ENCODE assay signal across 8 mouse cellular contexts in the genomic region with DNA sequence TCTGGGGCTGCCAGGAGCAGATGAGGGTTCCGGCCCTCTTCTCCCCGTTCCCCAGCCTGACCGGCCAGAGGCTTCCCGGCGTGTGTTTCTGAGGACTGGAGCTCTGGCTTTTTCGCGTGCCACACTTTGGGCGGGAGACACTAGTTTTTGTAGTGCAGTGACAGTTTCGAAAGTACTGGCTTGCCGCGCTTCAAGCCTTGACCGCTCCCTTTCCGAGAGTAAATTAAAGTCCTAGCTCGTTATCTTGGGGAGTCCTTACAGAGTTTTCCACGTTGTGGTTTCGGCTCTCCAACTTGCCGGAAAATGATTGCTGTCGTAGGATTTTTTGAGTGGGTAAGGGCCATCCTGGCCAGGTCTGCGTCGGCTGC. TPM values are rescaled to one million over a fixed set of nuclear protein-coding genes. Genes with fewer than 3 reads are reported as not detected.
DNase-seq lines count a peak whose midpoint lies in the region; ATAC-seq and TF ChIP-seq lines count a peak whose summit lies in the region.

No protein-coding gene starts in this region.

- no peak for TF ChIP-seq POLR2A in olfactory bulb, adult 2 months (IDR thresholded peaks at IDR 0.05; ENCODE audit: insufficient read depth, low read depth, low read length)

- TF ChIP-seq CTCF in olfactory bulb, adult 2 months (IDR thresholded peaks at IDR 0.05; ENCODE audit: insufficient read depth, low read depth, low read length) = no peak

- H3K4me2 ChIP-seq in lung, embryonic 16.5 days (ENCODE audit: low read depth, low read length) = peak overlapping the region; percentile 91
- peak overlapping the region; percentile 75 for H3K4me2 ChIP-seq in embryonic facial prominence, embryonic 15.5 days (replicated peaks)
- peak overlapping the region; percentile 68 for H3K4me2 ChIP-seq in limb, embryonic 11.5 days (ENCODE audit: low read depth, severe bottlenecking)

- H3K27ac ChIP-seq in lung, embryonic 16.5 days (ENCODE audit: low read length) = peak overlapping the region; percentile 97
- H3K27ac ChIP-seq in embryonic facial prominence, embryonic 15.5 days (replicated peaks) = peak overlapping the region; percentile 100
- H3K27ac ChIP-seq in limb, embryonic 11.5 days (replicated peaks; ENCODE audit: low read depth, low read length) = peak overlapping the region; percentile 99
- H3K27ac ChIP-seq in olfactory bulb, adult 2 months (ENCODE audit: insufficient read depth, low read depth, low read length) = 0 out of 2 replicates have a peak overlapping the region, but pooled peaks have one; percentile 27

- H3K9me3 ChIP-seq in lung, embryonic 16.5 days (ENCODE audit: control insufficient read depth, low read length) = no peaks in the 10 kb centered on the region
- no peaks in the 10 kb centered on the region for H3K9me3 ChIP-seq in embryonic facial prominence, embryonic 15.5 days (replicated peaks)
- no peaks in the 10 kb centered on the region for H3K9me3 ChIP-seq in limb, embryonic 11.5 days (ENCODE audit: control insufficient read depth, low read length)

- no peaks in the 10 kb centered on the region for H3K27me3 ChIP-seq in lung, embryonic 16.5 days (ENCODE audit: control insufficient read depth, insufficient read depth, low read depth, low read length)
- no peaks in the 10 kb centered on the region for H3K27me3 ChIP-seq in embryonic facial prominence, embryonic 15.5 days
- H3K27me3 ChIP-seq in limb, embryonic 11.5 days (ENCODE audit: control insufficient read depth, insufficient read depth, low read length) = no peaks in the 10 kb centered on the region

- H3K4me3 ChIP-seq in lung, embryonic 16.5 days (ENCODE audit: low read length) = peak overlapping the region; percentile 74
- H3K4me3 ChIP-seq in embryonic facial prominence, embryonic 15.5 days (replicated peaks) = peak overlapping the region; percentile 99
- peak overlapping the region; percentile 85 for H3K4me3 ChIP-seq in limb, embryonic 11.5 days (ENCODE audit: low read depth, low read length)
- peak overlapping the region; percentile 99 for H3K4me3 ChIP-seq in olfactory bulb, adult 2 months (ENCODE audit: insufficient read depth, low read depth, low read length)

- no peak for DNase-seq in lung, postnatal 14 days
- no peak for DNase-seq in limb, embryonic 11.5 days (ENCODE audit: low spot score)
- no peak for DNase-seq in spleen, postnatal 14 days (ENCODE audit: low spot score in 2 of 2)
- no peak for DNase-seq in adipocyte (ENCODE audit: low spot score)
- no peak for DNase-seq in ovary, postnatal 36 days (ENCODE audit: low spot score)

- H3K4me1 ChIP-seq in lung, embryonic 16.5 days (replicated peaks; ENCODE audit: control insufficient read depth, insufficient read depth, low read length) = peaks cover 32% of the 10 kb centered on the region
- peaks cover 37% of the 10 kb centered on the region for H3K4me1 ChIP-seq in embryonic facial prominence, embryonic 15.5 days
- H3K4me1 ChIP-seq in limb, embryonic 11.5 days (ENCODE audit: control insufficient read depth, insufficient read depth, low read length) = peaks cover 10% of the 10 kb centered on the region
- no peaks in the 10 kb centered on the region for H3K4me1 ChIP-seq in olfactory bulb, adult 2 months (ENCODE audit: control insufficient read depth, insufficient read depth, low read length)

- ATAC-seq in lung, embryonic 16.5 days (ENCODE audit: low read depth) = no peak; the same call in 1 of the 2 replicates
- no peak for ATAC-seq in embryonic facial prominence, embryonic 15.5 days (ENCODE audit: insufficient number of reproducible peaks, low FRiP score, low TSS enrichment, low read depth)
- ATAC-seq in limb, embryonic 11.5 days (ENCODE audit: insufficient number of reproducible peaks, low FRiP score, low TSS enrichment, low read depth) = no peak

- H3K36me3 ChIP-seq in lung, embryonic 16.5 days (ENCODE audit: control insufficient read depth, insufficient read depth, low read length) = no peaks in the 10 kb centered on the region
- H3K36me3 ChIP-seq in embryonic facial prominence, embryonic 15.5 days = no peaks in the 10 kb centered on the region
- H3K36me3 ChIP-seq in limb, embryonic 11.5 days (ENCODE audit: control insufficient read depth, insufficient read depth, low read length) = no peaks in the 10 kb centered on the region

- under 1% methylated on average over 20 of the region's 20 CpGs for WGBS in lung, embryonic 16.5 days
- under 1% methylated on average over 20 of the region's 20 CpGs for WGBS in embryonic facial prominence, embryonic 15.5 days
- under 1% methylated on average over 20 of the region's 20 CpGs for WGBS in limb, embryonic 11.5 days
- under 1% methylated on average over 20 of the region's 20 CpGs for WGBS in olfactory bulb, adult 2 months

- peak overlapping the region; percentile 98 for H3K9ac ChIP-seq in lung, embryonic 16.5 days (ENCODE audit: low read length)
- H3K9ac ChIP-seq in embryonic facial prominence, embryonic 15.5 days = peak overlapping the region; percentile 100
- H3K9ac ChIP-seq in limb, embryonic 11.5 days (ENCODE audit: low read length) = peak overlapping the region; percentile 100

RNA-seq across cellular contexts. Expression of a gene that starts 0.7 kb away (rescaled TPM):
- polyA plus RNA-seq in lung, embryonic 16.5 days (2015; fragmentation: Nextera tagmentation; extraction: Ambion mirVana) = 96.8 and 108 TPM in 2 replicates
- 101 and 103 TPM in 2 replicates for polyA plus RNA-seq in embryonic facial prominence, embryonic 15.5 days (2015; fragmentation: Nextera tagmentation; extraction: Ambion mirVana)
- 140 and 150 TPM in 2 replicates for polyA plus RNA-seq in limb, embryonic 11.5 days (2014; fragmentation: Nextera tagmentation; extraction: Ambion mirVana)
- polyA plus RNA-seq in olfactory bulb, adult 2 months (2012; ENCODE audit: insufficient read depth, insufficient read length, low replicate concordance, missing spikeins) = not detected in 2 replicates

RNA-seq across cellular contexts. Expression of a gene that starts 30.9 kb away (rescaled TPM):
- polyA plus RNA-seq in lung, embryonic 16.5 days (2015; fragmentation: Nextera tagmentation; extraction: Ambion mirVana) = 38.6 and 44.0 TPM in 2 replicates
- polyA plus RNA-seq in embryonic facial prominence, embryonic 15.5 days (2015; fragmentation: Nextera tagmentation; extraction: Ambion mirVana) = 41.9 and 49.7 TPM in 2 replicates
- 43.3 and 45.3 TPM in 2 replicates for polyA plus RNA-seq in limb, embryonic 11.5 days (2014; fragmentation: Nextera tagmentation; extraction: Ambion mirVana)
- polyA plus RNA-seq in olfactory bulb, adult 2 months (2012; ENCODE audit: insufficient read depth, insufficient read length, low replicate concordance, missing spikeins) = not detected in 2 replicates

RNA-seq across cellular contexts. Expression of a gene that starts 36.1 kb away (rescaled TPM):
- 14.1 and 14.6 TPM in 2 replicates for polyA plus RNA-seq in lung, embryonic 16.5 days (2015; fragmentation: Nextera tagmentation; extraction: Ambion mirVana)
- 26.7 and 27.4 TPM in 2 replicates for polyA plus RNA-seq in embryonic facial prominence, embryonic 15.5 days (2015; fragmentation: Nextera tagmentation; extraction: Ambion mirVana)
- polyA plus RNA-seq in limb, embryonic 11.5 days (2014; fragmentation: Nextera tagmentation; extraction: Ambion mirVana) = 12.5 and 13.3 TPM in 2 replicates
- polyA plus RNA-seq in olfactory bulb, adult 2 months (2012; ENCODE audit: insufficient read depth, insufficient read length, low replicate concordance, missing spikeins) = not detected in 2 replicates

RNA-seq across cellular contexts. Expression of a gene that starts 47.4 kb away (rescaled TPM):
- 0.25 and 0.43 TPM in 2 replicates for polyA plus RNA-seq in lung, embryonic 16.5 days (2015; fragmentation: Nextera tagmentation; extraction: Ambion mirVana)
- 6.0 and 6.7 TPM in 2 replicates for polyA plus RNA-seq in embryonic facial prominence, embryonic 15.5 days (2015; fragmentation: Nextera tagmentation; extraction: Ambion mirVana)
- polyA plus RNA-seq in limb, embryonic 11.5 days (2014; fragmentation: Nextera tagmentation; extraction: Ambion mirVana) = 1.3 and 2.4 TPM in 2 replicates
- polyA plus RNA-seq in olfactory bulb, adult 2 months (2012; ENCODE audit: insufficient read depth, insufficient read length, low replicate concordance, missing spikeins) = not detected in 2 replicates

Comparison
In these comparisons a context has a peak if more than half of its experiments do, and no peak if none do; other contexts are left out.
1. H3K27ac ChIP-seq: peak in every context shown above with its lines; median percentile 100 in embryonic facial prominence, embryonic 15.5 days; 99 in limb, embryonic 11.5 days; 97 in lung, embryonic 16.5 days; 27 in olfactory bulb, adult 2 months.
2. RNA of a gene that starts 30.9 kb away (polyA plus RNA-seq): 41.9 to 49.7 TPM in embryonic facial prominence, embryonic 15.5 days, 43.3 to 45.3 TPM in limb, embryonic 11.5 days and 38.6 to 44.0 TPM in lung, embryonic 16.5 days; not detected in olfactory bulb, adult 2 months; every median in the first group is over 10 times any median in the second.
3. RNA of a gene that starts 36.1 kb away (polyA plus RNA-seq): 26.7 to 27.4 TPM in embryonic facial prominence, embryonic 15.5 days, 14.1 to 14.6 TPM in lung, embryonic 16.5 days and 12.5 to 13.3 TPM in limb, embryonic 11.5 days; not detected in olfactory bulb, adult 2 months; every median in the first group is over 10 times any median in the second.
4. Peak in every context shown above with its lines, with median percentiles within 50 percentile points of each other: H3K4me2 ChIP-seq, H3K4me3 ChIP-seq and H3K9ac ChIP-seq.